Mouse (Mus musculus): ENCODE results near the gene Kcnc4.
A peak's percentile ranks its signal among the peaks of the same experiment; 100 is the strongest.

DNA sequence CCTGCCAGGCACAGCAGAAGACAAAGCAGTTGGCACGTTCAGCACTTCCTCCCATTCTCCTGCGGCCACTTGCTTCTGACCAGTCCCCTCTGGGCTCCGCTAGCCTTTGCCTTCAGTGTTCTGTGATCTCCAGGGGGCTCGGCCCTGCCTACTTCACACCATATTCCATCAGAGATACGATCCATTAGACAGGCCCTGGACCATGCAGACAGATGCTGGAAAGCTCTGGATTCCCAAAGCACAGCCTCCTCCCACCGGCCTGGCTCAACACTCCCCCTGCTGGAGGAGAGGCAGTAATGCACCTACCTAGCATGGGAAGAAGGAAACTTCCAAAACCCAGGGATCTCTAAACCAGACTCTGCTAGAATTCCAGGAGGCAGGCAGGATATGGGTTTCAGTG is 12.8 kb upstream of the Kcnc4 start:
- TF ChIP-seq CTCF (IDR thresholded peaks at IDR 0.05; ENCODE audit: low read depth) (peak; percentile 97), EP300 (IDR thresholded peaks at IDR 0.05; ENCODE audit: low read depth) (no peak)
